Mouse (Mus musculus): Measurements from ENCODE around the gene Nabp2.

DNA sequence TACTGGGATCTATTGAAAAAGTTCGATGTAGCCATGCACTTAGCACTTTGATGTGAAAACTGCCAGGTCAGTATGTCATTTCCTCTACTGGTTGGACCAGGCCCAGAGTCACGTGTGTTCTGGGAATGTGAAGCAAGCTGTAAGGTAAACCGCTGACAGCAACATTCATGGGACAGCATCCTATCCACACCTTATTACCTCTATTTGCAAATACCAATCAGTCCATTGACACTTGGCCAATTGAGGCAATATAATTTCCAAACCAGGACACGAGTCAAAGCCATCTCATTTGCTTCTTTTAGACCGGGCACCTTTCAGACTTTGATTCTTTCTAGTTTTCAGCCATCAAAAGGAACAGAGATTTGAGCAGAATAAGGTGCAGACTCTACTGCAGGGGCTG, 17.8 kb upstream of the Nabp2 start:
- no peak for TF ChIP-seq CTCF (IDR thresholded peaks at IDR 0.05; ENCODE audit: low read depth, low read length)
- TF ChIP-seq POLR2A (IDR thresholded peaks at IDR 0.05; ENCODE audit: insufficient read depth, low read length), result no peak
- no peak for TF ChIP-seq EP300 (IDR thresholded peaks at IDR 0.05; ENCODE audit: insufficient read depth, low read depth, low read length)
